Mouse (Mus musculus) erythroblast, embryonic 14.5 days (primary cell): ENCODE data around the gene Patj.

ENCODE experiments used
- GATA1 ChIP-seq: IDR thresholded peaks from 2 replicates; pipeline ENCODE4 v1.6.1; 2012; ENCODE audit warnings: low read length, inconsistent platforms, mixed read lengths
- TAL1 ChIP-seq: IDR thresholded peaks from 3 replicates; pipeline ENCODE4 v1.6.1; 2012; ENCODE audit warnings: low read length, inconsistent platforms, mixed read lengths

DNA sequence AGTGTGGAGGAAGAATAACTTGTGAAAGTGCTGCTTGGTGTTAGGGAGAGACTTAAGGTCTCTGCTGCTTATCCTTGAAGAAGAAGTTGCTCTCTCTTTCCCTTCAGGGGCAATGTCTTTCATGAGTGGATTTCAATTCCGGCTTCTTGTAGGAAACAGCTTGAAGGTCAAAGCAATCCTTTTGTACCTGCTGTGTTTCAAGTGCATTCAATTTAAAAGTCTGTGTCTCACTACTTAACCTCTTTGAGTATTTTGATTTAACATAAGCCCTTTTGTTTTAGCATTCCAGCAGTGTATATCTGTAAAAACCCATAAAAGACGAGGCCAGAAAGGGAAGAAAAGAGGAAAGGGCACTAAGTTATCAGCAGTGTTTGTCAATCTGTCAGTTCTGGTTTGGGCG, 109.2 kb downstream of the Patj start:
- TF ChIP-seq GATA1: no peak
- no peak for TF ChIP-seq TAL1
